Mouse (Mus musculus) liver, adult 2 months (tissue): ENCODE measurements around the gene Mmp28.

Experiments
- CTCF ChIP-seq: fragments of 200-500 bp; IDR thresholded peaks from 2 replicates; pipeline ENCODE4 v1.5.1; 2011; ENCODE audit warnings: low read depth, low read length, control low read depth
- POLR2A ChIP-seq: fragments of 200-500 bp; IDR thresholded peaks from 2 replicates; pipeline ENCODE4 v1.6.1; 2011; ENCODE audit warnings: low read length, control low read depth; ENCODE audit not compliant: insufficient read depth; ENCODE audit errors: extremely low read depth

- no peak for TF ChIP-seq CTCF
- no peak for TF ChIP-seq POLR2A
Observed at GRCm38 (mm10) chr11:83455608-83456007, 7.3 kb downstream of the Mmp28 start.
